Mouse (Mus musculus): ENCODE results near the gene Capns1.

GRCm38 (mm10) chr7:30233387-30233786 lies 34.8 kb upstream of the Capns1 start:
- no peak for TF ChIP-seq CTCF (IDR thresholded peaks at IDR 0.05; ENCODE audit: low read depth)
- no peak for TF ChIP-seq EP300 (optimal IDR thresholded peaks at IDR 0.05)

All from stomach, postnatal 0 days (tissue).